Mouse (Mus musculus) spleen, postnatal 4 days (tissue): Measurements from ENCODE around the gene Acer1.
A peak's percentile ranks its signal among the peaks of the same experiment; 100 is the strongest.

Experiments used
- DNase-seq, 2 experiments: peaks; one replicate each; pipeline ENCODE4 v3.0.0; 2022; ENCODE audit warnings: low spot score in 2 of 2

Acer1 gene

DNA sequence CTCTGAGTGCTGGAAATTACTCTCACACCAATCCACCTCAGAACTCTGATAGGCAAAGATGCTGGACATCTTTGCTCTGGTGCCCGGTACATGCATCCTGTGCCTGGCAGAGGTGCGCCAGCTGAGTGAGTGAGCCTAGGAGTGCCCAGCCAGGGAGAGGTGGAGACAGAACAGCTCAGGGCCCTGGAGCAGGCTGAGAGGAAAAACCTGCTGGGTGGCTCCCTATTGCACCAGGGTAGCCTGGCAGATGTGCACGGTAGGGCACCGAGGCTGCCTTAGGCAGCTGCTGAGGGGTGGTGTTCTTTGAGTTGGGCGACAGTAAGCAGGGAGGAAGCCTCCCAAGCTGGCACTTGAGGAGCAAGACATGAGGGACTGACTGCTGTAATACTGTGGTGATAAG is at the start of gene Acer1:
Acer1 (minus strand) TSS at position 114 of the 400 bp plus-strand sequence.
- DNase-seq, result no peak

DNA sequence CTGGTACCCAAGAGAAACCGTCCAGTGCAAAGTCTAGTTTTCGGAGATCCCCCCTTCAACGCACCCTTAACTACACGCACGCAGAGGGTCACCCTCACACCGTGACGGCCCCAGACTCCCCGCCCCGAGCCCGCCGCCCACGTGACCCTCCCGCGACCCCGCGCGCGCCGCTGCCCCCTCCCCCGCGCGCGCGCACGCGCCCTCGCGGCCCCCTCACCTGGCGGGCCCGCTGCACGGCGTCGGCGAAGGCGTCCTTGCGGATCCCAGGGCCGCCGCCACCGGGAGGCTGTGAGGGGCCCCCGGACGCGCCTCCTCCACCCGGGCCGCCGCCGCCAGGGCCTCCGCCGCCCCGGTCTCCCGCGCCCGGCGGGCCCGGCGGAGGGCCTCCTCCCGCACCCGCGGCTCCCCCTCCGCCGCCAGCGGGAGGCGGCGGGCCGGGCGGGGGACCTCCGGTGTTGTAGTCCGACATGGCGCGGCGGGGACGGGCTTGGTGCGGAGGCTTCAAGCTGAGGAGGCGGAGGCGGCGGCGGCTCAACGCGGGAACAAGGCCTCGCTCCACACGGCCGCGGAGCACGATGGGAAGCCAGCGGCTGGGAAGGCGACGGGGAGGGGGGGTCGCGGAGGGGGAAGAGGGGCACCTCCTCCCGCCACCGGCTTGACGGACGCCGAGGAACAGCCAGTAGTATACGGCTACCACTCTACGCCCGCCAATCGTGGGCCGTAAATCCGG is 49.2 kb upstream of the Acer1 start, which contains the start of gene Khsrp:
Khsrp (minus strand) TSS at position 592 of the 730 bp plus-strand sequence.
- DNase-seq, result peak; percentile 43 to 82

DNA sequence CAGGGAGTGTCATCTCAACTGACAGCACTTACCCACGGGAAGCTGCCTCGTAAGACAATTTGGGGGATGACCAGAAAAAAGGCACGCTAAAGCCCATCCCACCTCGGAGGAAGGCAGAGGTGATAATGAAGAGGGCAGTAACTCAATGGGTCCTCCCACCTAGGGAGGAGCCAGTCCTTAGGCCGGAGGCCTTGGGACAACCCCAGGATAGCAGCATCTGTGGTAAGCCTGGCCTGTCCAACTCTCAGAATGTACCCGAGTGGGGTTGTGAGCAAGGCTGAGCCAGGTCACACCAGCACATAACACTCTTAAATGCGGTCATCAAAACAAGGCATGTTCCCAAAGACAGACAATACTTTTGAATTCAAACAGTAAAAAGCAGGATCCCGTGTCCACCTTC is 47.8 kb upstream of the Acer1 start:
- peak in 1 of 2 experiments; percentile 47 for DNase-seq

DNA sequence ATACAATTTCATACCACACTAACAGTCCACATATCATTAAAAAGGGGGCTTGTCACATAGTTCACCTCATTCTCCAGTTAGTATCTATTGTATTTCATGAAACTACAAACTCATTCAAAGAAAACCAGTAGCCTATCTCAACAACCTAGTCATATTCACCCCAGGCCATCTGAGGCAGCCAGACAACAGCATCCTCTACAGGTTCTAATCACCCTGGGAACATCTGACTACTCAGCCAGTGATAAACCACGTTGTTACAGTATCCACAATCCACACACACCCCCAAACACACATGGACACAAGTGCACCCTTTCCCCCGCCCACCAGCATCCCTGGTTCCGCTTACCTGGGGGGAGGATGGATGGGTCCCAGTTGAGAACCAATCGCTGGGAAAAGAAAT is 45.5 kb upstream of the Acer1 start:
- no peak for DNase-seq

DNA sequence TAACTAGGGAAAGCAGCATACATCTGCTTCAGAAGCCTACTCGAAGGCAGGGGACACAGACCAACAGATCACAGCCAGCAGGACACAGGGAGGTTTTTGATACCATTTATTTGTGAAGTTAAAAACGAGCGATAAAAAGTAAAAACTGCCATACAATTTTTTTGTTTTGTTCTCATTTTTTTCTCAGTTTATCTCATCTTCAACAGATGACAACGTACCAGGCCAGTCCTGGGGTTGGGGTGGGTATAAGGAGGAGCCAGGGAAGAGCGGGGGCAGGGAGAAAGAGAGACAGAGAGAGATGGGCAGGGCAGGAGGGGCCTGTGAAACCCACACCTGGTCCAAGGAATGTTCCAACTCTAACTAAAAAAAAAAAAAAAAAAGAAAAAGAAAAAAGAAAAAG is 39.0 kb upstream of the Acer1 start:
- no peak for DNase-seq

DNA sequence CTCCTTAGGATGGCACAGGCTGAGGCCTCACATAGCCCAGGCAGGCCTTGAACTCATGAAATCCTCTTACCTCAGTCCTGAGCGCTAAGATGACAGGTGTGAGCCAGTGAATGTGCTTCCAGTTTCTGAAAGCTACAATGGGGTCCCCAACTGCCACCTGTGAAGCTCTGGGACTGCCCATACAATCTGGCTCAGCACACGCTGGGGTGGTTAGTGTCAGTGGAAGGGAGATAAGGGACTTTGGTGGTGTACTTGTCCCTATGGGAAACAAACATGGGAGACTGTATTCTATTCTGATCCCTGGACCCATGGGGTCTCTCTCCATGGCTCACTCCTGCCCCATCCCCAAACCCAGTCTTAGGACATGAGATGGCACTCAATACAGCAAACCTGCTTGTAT is 37.8 kb upstream of the Acer1 start:
- peak in 1 of 2 experiments; percentile 42 for DNase-seq

DNA sequence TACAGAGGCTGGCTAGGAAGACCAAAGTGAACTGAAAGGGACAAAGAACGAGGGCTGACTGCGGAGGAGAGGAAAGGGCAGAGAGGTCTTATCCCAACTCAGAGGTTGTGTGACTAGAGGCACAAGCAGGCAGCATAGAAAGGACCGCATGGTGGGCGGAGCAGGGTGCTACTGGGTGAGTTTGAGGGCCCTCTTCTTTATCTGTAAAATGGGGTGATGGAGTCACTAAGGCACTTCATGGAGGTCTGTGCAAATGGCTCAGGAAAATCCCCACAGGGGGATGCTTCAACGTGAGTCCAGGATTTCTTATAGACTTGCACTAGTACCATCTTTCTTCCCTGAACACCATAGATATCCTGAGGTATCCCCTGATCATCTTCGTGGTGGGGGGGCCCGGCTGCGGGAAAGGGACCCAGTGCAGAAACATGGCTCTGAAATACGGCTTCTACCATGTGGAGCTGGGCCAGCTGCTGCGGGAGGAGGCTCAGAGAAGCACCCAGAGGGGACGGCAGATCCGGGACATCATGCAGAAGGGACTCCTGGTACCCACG is 30.4 kb upstream of the Acer1 start:
- DNase-seq, result no peak

DNA sequence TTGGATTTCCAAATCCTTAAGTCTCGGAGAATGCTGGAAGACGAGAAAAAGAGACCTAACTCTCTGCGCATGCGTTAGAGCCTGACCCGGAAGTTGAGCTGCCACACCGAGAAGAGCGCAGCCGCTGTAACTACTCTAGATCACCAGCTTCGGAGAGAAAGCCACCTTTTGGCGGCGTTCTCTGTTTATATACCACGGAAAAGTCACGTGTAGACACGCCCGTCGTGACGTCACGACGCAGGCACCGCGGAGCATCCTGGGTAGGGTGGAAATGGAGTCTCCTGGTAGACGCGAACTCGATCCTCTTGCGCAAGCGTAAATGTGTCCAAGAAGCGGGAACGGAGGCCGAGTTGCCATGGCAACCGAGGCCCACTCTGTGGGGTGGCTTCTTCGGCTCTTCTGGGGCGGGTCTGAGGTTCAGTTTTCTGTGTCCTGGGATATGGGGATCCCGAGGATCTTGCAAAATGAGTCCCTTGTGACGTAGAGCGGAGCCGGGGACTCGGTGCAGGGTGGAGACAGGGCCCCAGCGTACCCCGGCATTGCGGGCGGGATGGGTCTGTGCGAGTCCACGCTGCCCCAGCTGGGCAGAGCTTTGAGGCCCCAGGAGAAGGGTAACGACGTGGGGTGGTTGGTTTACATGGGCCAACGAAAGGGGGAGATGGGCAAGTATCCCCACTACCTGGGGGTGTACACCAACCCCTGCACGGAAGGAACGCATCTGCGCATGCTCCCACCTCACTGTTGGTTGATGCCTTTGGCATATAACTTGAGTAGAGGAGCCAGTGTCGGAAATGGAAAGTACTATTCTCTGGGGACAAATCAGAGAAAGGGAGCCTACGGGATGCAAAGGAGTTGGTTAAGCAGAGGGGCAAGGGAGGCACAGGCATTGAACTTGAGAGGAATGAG is 29.6 kb upstream of the Acer1 start, which contains the start of the genes Gtf2f1 and Gm17949:
Gtf2f1 (minus strand) TSS at position 53 of the 906 bp plus-strand sequence.
Gm17949 (plus strand) TSS at position 234 of the 906 bp plus-strand sequence.
- peak; percentile 93 to 96 for DNase-seq

DNA sequence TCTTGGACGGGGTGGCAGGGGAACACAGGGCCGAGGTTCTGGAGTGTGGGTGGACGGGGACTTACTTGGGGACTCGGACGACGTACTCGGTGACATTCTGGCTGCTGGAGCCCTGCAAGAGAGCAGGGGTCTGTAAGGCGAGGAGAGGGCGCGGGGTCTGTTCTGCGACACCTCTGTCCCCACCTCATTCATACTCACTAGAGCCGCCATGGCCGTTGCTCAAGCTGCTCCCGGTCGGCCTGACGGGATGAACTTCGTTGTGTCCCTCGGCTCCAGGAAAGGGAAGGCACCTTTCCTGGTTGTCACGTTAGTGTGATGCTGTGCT is 28.9 kb upstream of the Acer1 start:
- DNase-seq, result no peak

DNA sequence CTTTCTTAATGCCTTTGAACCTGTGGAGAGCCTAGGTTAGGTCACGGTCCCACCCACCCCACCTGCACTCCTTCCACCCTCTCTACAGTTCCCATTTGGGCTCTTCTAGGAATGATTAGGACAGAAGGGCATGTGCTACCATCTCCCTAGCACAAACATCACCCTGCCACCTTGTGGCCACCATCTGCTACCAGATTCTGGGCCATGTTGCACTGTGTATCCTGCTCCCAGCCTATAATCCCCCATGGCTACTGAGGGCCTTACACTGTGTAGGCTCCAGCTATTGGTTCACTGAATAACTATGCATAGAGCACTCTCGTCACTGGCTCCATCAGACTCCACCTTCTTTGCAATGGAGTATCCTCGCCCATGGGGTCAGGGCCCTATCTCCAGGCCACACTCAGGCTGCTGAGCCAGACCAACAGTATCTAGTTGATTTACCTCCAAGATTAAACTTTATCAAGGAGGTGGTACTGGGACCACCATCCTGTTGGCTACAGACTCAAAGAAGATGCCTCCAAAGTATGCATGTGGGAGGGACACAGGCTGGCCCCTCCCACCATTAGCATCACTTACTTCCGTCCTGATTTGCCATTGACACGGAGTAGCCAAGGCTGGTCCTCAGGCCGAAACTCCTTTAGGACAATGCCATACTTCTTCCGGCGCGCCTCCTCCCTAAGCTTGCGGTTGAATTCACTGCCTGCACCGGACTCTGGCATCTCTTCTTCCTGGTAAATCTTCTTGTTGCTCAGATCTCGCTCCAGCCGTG is 25.4 kb upstream of the Acer1 start:
- DNase-seq, result no peak

DNA sequence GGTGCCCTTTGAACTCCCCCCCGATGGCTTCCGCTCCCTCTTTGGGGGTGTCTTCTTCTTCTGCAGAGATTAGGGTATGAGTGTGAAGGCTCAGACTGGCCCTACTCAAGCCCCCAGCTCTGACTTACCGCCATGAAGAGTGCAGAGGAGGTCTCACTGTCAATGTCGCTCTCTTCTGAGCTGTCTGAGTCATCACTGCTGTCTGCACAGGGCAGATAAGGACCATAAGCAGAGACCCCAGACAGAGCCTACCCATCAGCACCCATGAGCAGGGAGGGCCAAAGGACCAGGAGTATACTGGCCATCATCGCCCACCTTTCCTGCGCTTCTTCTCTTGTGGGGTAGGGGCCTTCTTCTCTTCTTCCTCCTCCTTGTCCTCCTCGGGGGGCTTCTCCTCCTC is 22.1 kb upstream of the Acer1 start:
- no peak for DNase-seq

DNA sequence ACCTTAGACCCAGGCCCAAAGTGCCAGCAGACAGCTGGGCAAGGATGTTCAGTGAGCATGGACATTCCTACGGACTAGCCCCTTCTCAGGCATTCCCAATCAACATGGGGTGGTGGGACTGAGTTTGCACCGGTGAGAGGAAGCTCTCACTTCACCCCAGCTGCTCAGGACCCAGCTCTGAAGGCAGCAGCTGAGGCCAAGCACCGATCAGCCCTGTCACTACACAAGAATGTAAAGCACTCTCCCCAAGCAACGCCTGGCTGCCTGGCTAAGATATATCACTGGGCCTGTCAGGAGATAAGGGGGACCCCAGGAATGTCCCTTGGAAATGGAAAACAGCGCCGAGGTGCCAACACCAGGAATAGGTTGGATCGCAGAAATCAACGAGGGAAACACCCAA is 19.3 kb upstream of the Acer1 start:
- no peak for DNase-seq

DNA sequence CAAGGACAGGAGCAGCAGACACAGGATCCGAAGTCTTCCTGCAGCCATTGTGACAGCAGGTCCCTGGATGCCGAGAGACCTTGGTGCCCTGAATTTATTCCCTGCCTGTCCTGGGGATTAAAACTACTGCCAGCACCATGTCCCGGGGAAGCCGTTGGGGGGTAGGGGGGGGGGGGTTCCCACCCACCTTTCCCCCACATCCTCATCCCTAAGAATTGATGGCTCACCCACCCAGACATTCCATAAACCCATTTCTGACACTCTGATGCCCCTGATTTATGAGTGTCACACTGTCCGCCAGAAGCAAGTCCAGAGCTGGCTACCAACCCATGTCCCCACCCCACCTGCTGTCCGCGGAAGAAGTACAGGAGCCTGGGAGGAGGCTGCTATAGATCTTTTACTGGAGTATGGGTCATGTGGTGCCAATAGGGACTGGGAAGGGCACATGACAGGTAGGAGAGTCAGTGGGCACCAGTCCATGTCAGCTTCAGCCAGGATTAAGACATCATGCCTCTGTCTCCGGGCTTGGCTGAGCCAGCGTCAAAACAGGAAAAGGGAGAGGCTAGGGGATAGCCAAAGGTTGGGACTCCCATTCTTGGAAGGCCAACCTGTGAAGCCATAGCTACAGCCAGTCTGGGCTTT is 18.2 kb upstream of the Acer1 start, which contains the start of gene Pspn:
Pspn (minus strand) TSS at position 51 of the 642 bp plus-strand sequence.
- DNase-seq, result no peak

DNA sequence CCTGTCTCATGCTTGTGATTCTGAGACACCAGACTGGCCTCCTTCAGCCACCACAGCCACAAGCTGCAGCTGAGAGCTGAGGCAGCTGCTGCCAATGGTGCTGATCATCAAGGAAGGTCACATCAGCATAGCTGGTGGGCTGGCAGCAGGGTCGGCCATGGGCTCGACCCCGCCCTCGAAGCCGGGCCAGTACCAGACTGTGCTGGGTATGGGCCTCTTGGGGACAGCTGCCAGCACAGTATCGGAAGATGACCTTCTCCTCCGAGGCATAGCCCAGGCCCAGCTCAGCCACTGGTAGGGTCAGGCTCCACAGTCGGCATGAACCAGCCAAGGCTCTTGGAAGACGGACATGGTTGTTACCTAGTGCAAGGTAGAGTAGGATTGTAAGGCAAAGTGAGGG is 17.5 kb upstream of the Acer1 start:
- no peak for DNase-seq

DNA sequence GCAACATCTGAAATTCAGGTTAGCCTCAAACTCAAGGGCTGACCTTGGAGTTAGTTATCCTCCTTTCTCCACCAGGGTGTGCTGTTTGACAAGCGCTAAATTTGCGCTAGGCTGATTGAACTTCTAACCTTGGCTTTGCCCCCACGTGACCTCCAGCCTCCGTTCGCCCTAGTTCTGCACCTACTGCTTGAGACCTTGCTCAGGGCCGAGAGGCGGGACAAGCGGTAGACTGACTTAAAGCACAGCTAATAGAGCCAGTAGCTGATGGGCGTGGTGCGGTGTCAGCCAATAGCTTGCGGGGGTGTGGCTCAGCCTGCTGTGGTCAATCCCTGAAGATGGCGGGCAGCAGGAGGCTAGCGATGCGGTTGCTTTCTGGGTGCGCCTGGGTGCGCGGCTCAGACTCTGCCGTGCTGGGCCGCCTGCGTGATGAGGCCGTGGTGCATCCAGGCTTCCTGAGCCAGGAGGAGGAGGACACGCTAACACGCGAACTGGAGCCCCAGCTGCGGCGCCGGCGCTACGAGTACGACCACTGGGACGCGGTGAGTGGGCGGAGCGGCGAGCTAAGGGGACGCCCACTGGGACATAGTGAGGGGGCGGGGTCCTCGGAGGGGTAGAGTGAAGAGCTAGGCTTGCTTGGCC is 15.2 kb upstream of the Acer1 start, which contains the start of gene Alkbh7:
Alkbh7 (plus strand) TSS at position 311 of the 639 bp plus-strand sequence.
- DNase-seq, result peak; percentile 94 to 95

DNA sequence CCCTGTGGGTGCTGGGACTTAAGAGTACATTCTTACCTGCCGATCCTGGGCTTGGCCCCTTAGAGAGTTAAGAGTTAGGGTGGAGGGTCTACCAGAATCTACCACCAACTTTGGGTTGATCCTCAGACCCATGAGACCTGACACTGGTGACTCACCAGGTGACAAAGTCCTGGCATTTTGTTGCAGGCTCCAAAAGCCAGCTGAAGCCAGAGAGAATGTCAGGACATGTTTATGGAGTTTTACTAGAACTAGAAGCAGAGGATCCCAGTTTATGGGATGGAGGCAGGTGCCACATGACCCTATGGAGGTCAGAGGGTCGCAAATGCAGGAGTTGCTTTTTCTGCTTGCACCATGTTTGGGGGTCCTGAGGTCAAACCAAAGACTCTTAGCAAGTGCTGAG is 14.6 kb upstream of the Acer1 start:
- DNase-seq, result no peak

DNA sequence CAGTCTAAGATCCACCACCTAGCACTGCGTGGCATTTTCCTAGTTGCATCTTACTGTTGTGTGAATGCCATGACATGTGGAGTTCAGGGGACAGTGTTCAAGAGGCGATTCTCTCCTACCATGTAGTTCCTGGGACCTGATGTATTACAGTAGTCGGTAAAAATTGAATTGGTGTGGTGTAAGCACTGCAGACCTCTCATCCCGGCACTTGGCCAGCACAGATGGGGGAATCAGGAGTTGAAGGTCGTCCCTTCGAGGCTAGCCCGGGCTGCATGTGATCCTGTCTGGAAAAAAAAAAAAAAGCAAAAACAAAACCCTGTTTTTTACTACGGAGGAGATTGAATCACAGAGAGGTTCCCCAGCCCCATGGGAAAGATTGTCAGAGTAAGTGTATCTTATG is 13.1 kb upstream of the Acer1 start:
- no peak for DNase-seq

DNA sequence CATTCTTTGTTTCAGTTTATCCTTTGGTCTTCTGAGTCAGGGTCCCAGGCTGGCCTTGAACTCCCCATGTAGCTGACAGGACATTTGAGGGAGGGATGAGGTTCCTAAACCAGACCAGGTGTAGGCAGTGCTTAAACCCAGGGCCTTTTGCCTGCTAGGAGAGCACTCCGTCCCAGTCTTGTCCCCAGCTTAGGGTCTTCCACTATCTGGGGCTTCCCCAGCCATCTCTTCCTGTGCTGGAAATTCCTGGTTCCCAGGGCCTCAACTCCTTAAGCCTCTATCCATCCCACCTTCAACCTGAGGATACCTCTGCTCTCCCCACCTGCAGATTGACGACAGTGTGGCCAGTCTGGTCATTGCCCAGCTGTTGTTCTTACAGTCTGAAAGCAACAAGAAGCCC is 9.0 kb upstream of the Acer1 start:
- no peak for DNase-seq

DNA sequence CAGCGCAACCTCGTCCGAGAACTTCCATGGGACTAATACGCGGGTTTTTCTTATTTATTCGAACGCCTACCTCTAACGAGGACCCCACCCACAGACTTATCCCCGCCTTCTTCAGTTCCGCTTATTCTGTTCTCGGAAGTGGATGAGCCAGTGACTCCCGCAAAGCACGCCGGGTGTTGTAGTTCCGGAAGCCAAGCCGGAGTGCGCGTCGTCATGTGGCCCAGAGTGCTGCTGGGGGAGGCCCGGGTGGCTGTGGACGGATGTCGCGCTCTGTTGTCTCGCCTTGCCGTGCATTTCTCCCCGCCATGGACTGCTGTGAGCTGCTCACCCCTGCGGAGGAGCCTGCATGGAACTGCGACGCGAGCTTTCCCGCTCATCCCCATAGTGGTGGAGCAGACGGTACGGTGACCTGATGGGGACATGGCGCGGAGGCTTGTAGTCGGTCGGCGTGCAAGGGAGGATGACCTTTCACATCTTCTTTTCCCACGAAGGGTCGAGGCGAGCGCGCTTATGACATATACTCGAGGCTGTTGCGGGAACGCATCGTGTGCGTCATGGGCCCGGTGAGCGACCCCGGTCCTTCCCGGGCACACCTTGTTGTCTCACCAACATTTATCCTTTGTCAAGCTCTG is 8.3 kb upstream of the Acer1 start, which contains the start of gene Clpp:
Clpp (plus strand) TSS at position 191 of the 632 bp plus-strand sequence.
- DNase-seq, result peak; percentile 91 to 95
